Mouse (Mus musculus): ENCODE results near the gene Cenpi.

DNA sequence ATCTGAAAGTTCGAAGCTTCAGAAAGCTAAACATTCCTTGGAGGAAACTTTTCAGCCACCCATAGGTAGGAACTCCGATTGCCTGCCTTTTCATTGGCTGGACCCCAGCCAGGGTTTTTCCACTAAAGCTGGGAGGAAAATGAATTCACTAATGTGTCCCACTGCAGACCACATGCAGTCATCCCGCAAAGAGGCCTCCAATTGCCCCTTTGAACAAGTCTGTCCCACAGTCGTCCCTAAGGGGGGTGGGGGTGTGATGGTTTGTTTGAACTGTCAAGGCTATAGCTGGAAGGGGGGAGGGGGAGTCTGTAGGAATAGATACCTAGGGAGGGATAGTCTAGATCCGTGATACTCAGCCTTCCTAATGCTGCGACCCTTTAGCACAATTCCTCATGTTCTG lies 32.2 kb upstream of the Cenpi start:
- no peak for TF ChIP-seq ZNF384 (IDR thresholded peaks at IDR 0.05; ENCODE audit: low read depth, low read length)
- TF ChIP-seq ZC3H11A (IDR thresholded peaks at IDR 0.05; ENCODE audit: low read depth, low read length), result no peak
- TF ChIP-seq EP300 (IDR thresholded peaks at IDR 0.05; ENCODE audit: low read length), result no peak
